Mouse (Mus musculus) G1E-ER4 (cell line): ENCODE data around the gene Chrdl2. TPM values are rescaled to one million over a fixed set of nuclear protein-coding genes. Genes with fewer than 3 reads are reported as not detected.

Experiments used
- GATA1 ChIP-seq: IDR thresholded peaks from one replicate; pipeline ENCODE4 v1.8.0; 2012; ENCODE audit warnings: low read length, inconsistent platforms
- polyA plus RNA-seq: library from polyadenylated mRNA; stranded (reverse); fragments of >175 nt; gene quantifications from 2 replicates; pipeline ENCODE4 v1.2.3, GENCODE M21; 2012

The Chrdl2 gene
- polyA plus RNA-seq, 1 experiment, result not detected

DNA sequence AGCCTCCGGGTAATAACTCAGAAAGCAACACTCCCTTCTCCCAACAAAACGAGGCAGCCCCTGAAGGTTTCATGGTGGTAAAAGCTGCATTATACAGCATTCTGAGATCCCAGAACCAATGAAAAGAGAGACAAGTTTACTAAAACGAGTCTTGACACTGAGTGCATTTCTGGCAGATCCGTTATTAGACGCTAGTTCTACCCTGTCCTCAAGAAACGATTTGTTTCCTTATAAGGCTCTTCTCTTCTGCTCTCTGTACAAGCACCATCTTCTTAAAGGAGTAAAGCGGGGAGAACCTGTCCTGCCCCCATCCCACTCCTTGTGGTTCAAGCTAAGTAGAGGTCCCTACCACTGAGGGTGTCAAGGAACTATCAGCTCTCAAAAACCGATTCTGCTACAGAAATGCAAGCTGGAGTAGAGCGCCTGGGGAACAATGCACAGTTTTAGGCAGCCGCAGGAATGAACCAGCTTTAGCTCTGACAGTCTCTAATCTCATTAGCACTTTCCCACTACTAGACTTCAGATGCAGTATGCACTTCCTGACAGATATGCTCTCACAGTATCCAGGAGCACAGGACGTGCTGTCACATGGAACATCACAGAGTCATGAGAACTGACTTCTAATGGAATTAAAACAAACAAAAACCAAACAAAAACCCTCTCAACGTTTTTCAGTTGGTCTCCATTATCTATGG lies 74.3 kb downstream of the Chrdl2 start:
- no peak for TF ChIP-seq GATA1

DNA sequence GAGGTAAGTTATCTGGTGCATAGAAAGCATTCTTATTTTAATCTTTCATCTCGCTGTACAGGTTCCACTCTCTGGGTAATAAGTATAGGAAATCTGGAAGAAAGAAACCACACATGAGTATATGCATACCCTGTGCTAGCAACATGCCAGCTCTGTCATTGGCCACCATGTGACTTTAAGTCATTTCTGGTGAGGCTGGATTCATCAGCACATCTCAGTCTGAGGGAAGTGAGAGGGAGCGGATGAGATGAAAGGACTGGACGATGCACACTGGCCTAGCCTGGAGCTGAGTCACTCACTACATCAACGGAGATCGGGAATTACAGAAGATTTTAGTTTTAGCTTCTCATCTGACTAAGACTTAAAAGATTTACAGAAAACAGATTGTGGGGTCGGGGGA lies 76.9 kb downstream of the Chrdl2 start:
- no peak for TF ChIP-seq GATA1

DNA sequence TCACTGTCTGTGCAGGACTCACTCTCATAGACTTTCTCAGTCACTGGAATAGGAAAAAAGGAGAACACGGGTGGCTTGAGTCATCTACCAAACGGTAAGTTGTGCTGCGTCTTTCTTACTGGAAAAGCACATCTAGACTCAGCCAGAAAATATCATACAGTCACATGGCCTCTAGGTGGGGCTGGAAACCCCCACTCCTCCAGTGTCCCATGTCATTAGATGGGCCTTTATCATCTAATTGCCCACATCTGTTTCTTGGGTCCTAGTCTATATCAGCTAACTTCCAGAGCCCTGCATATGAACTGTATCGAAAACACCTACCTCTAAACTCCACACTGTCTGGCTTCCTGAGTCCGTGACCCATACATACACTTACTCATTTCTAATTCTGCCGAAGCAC lies 77.8 kb downstream of the Chrdl2 start:
- no peak for TF ChIP-seq GATA1

Other genes with a start within 250 kb of the Chrdl2 start
- gene Olfr521, start 242.7 kb upstream of the Chrdl2 start, polyA plus RNA-seq, result not detected in 2 replicates
- gene Neu3, start 177.8 kb upstream of the Chrdl2 start, polyA plus RNA-seq, result 3.1 and 3.2 TPM in 2 replicates
- gene Xrra1, start 147.1 kb upstream of the Chrdl2 start, polyA plus RNA-seq, result 0.06 and 0.16 TPM in 2 replicates
- gene Spcs2, start 142.7 kb upstream of the Chrdl2 start, polyA plus RNA-seq, result 73.1 and 122 TPM in 2 replicates
- 3.2 and 3.5 TPM in 2 replicates for gene Rnf169, start 25.7 kb upstream of the Chrdl2 start, polyA plus RNA-seq
- gene Pold3, start 115.4 kb downstream of the Chrdl2 start, polyA plus RNA-seq, result 8.5 and 10.4 TPM in 2 replicates
- 8.4 and 11.0 TPM in 2 replicates for gene Lipt2, start 153.1 kb downstream of the Chrdl2 start, polyA plus RNA-seq
- gene Kcne3, start 170.3 kb downstream of the Chrdl2 start, polyA plus RNA-seq, result 1.1 and 1.7 TPM in 2 replicates
- gene Pgm2l1, start 221.2 kb downstream of the Chrdl2 start, polyA plus RNA-seq, result 19.5 and 24.7 TPM in 2 replicates